Mouse (Mus musculus): ENCODE measurements at regions not wholly inside any gene's neighbourhood (a gene's known extent, or its start where the extent isn't known, plus 50 kb on each side); places are given as distances from the start of the nearest gene placed in this dataset.

DNA sequence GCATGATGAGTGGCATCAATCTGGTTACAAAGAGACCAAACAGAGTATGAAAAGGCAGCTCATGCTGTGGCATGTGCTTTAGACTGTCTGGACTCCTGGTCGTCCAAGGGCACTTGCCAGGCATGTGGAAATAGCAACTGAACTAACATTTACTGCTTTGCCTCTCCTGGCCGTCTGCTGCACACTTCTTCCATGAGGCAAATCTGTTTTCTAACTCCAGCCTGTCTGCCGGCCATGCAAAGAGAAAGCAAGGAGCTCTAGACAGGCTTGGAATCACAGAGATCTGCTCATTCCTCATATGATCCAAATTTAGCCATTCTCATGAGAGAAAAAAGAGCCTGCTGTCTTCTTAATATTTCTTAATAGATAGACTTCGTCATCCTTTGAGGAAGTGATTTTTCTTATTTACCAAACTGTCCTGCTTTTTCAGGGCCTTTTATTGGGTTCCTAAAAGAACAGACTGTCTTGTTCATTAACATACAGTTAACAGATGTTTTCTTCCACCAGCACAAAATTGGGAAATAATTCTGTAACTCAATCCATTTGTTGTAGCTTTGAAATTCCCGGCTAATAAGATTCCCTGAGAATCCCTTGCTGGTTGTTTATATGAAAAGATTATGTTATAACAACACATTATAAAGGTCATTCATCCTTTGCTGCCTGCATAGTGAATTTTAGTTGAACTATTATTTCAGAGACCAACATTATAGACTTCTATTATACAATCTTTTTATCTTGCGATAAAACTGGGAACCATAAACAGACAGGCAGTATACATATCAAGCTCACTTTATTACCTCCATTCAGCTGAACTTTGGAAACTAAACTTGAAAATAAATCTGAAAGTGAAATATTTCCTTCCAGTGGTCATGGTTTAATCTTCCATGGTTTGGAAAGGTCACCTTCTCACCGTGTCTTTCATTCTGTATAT lies 389.2 kb upstream of the Sphkap start:
- Histone ChIP-seq H3K4me1 (ENCODE audit: control insufficient read depth, insufficient read depth, insufficient read length, low read length) (no peaks in the 10 kb centered on the region), H3K27ac (replicated peaks; ENCODE audit: low read depth, low read length) (peak overlapping the region; percentile 1), H3K4me3 (ENCODE audit: insufficient read depth, low read depth, low read length) (no peak overlapping the region)

DNA sequence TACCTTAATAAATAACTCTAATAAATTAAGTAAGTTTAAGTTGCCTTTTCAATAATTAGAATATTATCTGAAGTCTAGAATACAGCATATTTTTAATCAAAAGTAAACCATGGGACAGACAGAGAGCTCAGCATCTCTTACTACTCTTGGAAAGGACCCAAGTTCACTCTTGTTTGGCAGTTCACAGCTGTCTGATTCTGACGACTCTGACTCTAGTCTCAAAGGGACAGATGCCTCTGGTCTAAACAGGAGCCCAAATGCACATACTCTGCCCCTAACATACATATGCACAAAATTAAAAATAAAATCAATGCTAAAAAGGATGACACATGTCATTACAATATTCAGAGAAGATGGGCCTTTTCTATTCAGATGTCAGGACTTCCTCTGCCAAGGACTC lies 369.2 kb upstream of the Sphkap start:
- H3K4me1 ChIP-seq (ENCODE audit: control insufficient read depth, insufficient read depth, insufficient read length, low read length): no peaks in the 10 kb centered on the region
- no peak overlapping the region for H3K4me3 ChIP-seq (ENCODE audit: insufficient read depth, low read depth, low read length)
- no peak overlapping the region for H3K27ac ChIP-seq (replicated peaks; ENCODE audit: low read depth, low read length)

DNA sequence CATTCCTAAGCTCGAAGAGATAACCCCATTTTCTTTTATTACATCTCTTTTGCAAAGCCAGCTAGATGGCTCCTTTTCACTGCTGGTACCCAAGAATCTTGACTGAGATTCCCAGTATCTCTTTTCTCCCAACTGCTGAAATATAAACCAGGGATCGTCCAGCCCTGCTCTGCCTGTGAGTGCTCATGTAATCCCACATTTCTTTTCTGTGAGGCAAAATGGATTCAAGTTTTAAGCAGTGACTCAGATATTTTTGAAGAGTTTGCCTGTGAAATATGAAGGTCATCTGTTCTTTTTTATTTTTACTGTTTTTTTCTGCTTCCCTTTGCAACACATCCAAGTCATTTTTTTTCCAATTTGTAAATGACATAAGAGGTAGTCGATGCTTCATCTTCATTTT lies 363.2 kb upstream of the Sphkap start:
- Histone ChIP-seq H3K4me1 (ENCODE audit: control insufficient read depth, insufficient read depth, insufficient read length, low read length) (no peaks in the 10 kb centered on the region), H3K4me3 (ENCODE audit: insufficient read depth, low read depth, low read length) (no peak overlapping the region), H3K27ac (replicated peaks; ENCODE audit: low read depth, low read length) (no peak overlapping the region)

DNA sequence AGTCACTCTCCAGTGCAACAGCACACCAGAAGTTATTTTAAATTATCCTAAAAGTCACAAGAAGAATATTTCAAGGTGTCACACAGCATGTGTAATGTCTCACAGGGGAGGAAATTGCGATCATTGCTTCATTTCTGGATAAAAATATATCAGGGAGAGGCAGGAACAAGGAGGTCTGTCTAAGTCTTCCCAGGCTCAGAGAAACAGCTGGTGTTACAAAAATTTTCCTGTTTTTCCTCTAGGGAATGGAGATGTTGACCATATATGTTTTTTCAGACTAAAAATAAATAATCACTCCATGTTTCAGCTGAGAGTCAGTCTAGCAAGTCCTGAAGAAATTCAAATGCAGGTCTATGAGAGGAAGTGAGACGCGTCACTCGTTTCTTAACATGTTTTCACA lies 353.5 kb upstream of the Sphkap start:
- no peak overlapping the region for H3K27ac ChIP-seq (replicated peaks; ENCODE audit: low read depth, low read length)
- H3K4me1 ChIP-seq (ENCODE audit: control insufficient read depth, insufficient read depth, insufficient read length, low read length): no peaks in the 10 kb centered on the region
- H3K4me3 ChIP-seq (ENCODE audit: insufficient read depth, low read depth, low read length): no peak overlapping the region

DNA sequence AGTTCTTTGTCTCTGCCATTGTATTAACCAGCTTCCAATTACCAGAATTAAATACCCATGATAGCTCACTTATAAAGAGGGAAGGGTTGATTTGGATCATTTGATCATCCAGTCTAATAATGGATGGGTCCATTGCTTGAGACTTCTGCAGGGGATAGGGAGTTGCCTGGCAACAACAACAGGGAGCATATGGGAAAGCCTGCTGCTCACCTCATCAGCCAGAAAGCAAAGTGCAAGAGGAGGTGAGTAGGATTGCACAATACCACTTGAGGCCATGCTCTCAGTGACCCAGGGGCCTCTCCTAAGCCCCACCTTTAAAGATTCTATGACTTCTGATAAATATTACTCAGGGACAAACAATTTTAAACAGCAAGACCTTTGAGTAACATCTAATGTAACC lies 348.9 kb upstream of the Sphkap start:
- H3K4me3 ChIP-seq (ENCODE audit: insufficient read depth, low read depth, low read length): no peak overlapping the region
- no peaks in the 10 kb centered on the region for H3K4me1 ChIP-seq (ENCODE audit: control insufficient read depth, insufficient read depth, insufficient read length, low read length)
- H3K27ac ChIP-seq (replicated peaks; ENCODE audit: low read depth, low read length): no peak overlapping the region

DNA sequence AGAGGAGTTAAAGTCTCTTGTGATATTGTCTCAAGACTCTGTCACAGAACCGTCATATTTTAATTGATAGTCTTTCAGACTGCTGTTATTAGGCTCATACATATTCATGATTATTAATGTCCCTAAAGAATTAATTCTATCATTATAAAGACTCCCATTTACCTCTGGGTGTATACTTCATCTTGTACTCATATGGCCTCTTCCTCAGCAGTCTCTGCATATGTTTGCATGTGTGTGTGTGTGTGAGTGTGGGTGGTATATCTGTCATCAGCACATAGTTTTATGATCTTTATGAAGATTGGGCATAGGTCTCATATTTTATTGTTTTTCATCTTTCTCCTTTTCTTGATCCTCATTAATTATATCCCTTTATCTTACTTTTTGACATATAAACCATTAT lies 347.3 kb upstream of the Sphkap start:
- H3K4me3 ChIP-seq (ENCODE audit: insufficient read depth, low read depth, low read length): no peak overlapping the region
- H3K4me1 ChIP-seq (ENCODE audit: control insufficient read depth, insufficient read depth, insufficient read length, low read length): no peaks in the 10 kb centered on the region
- no peak overlapping the region for H3K27ac ChIP-seq (replicated peaks; ENCODE audit: low read depth, low read length)

DNA sequence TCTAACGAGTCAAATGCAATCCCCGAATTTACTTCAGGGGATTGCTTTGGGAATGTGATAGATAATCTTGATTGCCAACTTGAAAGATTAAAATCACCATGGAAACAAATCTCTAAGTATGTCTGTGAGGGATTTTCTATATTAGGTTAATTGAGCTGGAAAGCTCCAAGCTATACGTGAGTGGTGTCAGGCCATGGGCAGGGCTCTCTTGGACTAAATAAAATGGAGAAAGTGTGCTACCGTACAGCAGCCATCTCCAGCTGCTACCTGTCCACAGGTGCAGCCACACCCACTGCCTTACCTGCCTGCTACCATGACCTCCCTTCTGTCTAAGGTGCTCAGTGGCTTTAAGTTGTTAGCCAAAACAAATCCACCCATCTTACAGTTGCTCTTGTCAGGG lies 345.0 kb upstream of the Sphkap start:
- Histone ChIP-seq H3K4me1 (ENCODE audit: control insufficient read depth, insufficient read depth, insufficient read length, low read length) (no peaks in the 10 kb centered on the region), H3K4me3 (ENCODE audit: insufficient read depth, low read depth, low read length) (no peak overlapping the region), H3K27ac (replicated peaks; ENCODE audit: low read depth, low read length) (no peak overlapping the region)

DNA sequence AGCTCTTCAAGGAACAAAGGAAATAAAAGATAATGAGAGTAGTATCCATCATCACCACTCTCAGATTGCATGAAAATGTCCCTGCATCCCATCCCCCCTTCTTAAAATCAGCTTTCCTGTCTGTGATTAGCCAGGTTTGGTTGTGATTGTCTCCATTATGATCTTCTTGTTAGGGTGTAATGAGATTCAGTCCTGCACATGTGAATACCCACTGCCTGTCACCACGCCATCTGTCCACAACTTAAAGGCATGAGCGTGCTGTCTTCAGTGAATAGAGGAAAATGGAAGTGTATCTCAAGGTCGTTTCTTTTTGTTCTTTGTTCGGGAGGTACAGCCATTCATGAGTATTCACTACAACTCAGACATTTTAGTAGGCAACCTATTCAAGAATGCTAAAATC lies 341.0 kb upstream of the Sphkap start:
- H3K4me1 ChIP-seq (ENCODE audit: control insufficient read depth, insufficient read depth, insufficient read length, low read length): no peaks in the 10 kb centered on the region
- H3K4me3 ChIP-seq (ENCODE audit: insufficient read depth, low read depth, low read length): no peak overlapping the region
- H3K27ac ChIP-seq (replicated peaks; ENCODE audit: low read depth, low read length): no peak overlapping the region

DNA sequence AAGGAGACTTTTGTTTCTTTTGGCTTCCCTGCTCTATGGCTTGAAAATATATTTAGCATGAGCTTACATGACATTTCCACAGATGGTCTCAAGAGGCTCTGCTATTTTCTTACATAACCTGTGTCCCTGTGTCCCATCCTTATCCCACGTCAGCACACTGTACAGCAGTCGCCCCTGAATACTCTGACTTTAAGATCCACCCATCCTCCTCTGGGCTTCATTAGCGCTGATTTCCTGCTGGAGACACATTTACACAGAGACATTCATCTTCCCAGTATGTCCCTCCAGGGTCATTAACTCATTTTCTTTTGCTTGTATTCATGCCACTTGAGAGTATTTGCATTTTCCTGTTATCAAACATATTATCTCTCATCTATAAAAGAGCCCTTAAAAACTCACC lies 340.1 kb upstream of the Sphkap start:
- H3K27ac ChIP-seq (replicated peaks; ENCODE audit: low read depth, low read length): no peak overlapping the region
- no peaks in the 10 kb centered on the region for H3K4me1 ChIP-seq (ENCODE audit: control insufficient read depth, insufficient read depth, insufficient read length, low read length)
- H3K4me3 ChIP-seq (ENCODE audit: insufficient read depth, low read depth, low read length): no peak overlapping the region

DNA sequence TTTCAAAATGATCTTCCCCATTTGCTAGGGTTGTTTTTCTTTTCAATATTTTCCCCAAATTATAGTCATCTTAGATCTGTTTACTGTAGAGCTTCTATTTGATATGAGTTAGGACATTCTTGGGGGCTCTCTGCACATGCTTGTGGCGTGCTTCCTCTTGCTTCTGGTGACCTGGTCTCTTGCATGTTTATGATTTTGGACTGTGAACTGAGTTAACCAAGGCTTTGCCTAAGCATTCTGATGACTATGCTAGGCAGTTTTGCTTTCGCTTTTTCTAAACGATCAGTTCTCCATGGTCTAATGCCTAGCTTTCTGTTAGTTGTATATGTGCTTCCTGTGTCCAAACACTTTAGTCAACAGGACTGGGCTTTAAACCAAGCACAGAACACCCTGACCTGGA lies 339.4 kb upstream of the Sphkap start:
- Histone ChIP-seq H3K27ac (replicated peaks; ENCODE audit: low read depth, low read length) (peak overlapping the region; percentile 4), H3K4me1 (ENCODE audit: control insufficient read depth, insufficient read depth, insufficient read length, low read length) (no peaks in the 10 kb centered on the region)

DNA sequence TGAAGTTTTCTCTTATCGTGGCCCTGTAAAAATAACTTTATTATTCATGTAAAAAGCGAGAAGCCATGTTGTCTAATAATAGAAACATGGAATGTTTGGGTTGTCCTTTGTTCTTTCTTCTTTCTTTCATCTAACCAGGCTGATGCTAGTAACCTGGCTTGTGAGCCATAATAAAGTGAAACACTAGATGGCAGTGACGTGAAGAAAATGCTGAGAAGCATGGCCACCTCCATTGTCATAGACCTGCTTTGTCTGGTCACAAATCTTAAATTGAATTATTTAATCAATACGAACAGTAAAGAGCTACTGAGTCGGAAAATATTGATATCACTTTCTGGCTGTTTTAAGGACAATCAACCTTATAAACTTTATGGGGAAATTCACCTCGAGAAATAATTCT lies 338.0 kb upstream of the Sphkap start:
- no peak overlapping the region for H3K4me3 ChIP-seq (ENCODE audit: insufficient read depth, low read depth, low read length)
- no peak overlapping the region for H3K27ac ChIP-seq (replicated peaks; ENCODE audit: low read depth, low read length)
- H3K4me1 ChIP-seq (ENCODE audit: control insufficient read depth, insufficient read depth, insufficient read length, low read length): no peaks in the 10 kb centered on the region

More for the DNA sequence above, 339.4 kb upstream of the Sphkap start:
- no peak overlapping the region for H3K4me3 ChIP-seq (ENCODE audit: insufficient read depth, low read depth, low read length)

DNA sequence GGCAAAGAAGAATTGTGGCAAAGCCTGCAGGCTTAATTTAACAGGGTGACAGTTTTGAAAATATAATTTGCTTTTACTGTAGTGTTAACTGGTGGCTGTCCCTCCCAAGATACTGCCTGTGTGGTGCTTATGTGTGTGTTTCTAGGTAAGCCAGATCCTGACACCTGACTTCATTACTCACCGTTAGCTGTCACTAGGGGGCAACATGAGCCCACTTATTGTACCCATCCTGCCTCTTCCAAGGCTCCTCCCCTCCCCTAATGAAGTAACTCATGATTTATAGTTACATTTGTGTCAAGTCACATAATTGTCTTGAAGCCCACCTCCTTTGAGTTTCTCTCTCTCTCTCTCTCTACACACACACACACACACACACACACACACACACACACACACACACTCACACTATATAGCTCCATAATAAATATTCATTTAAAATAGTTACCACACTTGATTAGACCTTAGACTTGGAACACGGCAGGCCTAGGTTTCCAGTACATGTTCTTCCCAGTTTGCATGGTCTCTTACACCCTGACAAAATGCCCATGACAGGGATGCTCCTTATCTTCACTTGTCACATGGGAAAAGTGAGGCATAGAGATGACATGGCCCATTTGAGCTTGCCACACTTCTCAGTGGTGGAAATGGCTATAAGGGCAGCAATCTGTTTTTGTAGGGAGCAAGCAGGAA lies 328.6 kb upstream of the Sphkap start:
- Histone ChIP-seq H3K4me3 (ENCODE audit: insufficient read depth, low read depth, low read length) (no peak overlapping the region), H3K4me1 (ENCODE audit: control insufficient read depth, insufficient read depth, insufficient read length, low read length) (no peaks in the 10 kb centered on the region), H3K27ac (replicated peaks; ENCODE audit: low read depth, low read length) (no peak overlapping the region)

DNA sequence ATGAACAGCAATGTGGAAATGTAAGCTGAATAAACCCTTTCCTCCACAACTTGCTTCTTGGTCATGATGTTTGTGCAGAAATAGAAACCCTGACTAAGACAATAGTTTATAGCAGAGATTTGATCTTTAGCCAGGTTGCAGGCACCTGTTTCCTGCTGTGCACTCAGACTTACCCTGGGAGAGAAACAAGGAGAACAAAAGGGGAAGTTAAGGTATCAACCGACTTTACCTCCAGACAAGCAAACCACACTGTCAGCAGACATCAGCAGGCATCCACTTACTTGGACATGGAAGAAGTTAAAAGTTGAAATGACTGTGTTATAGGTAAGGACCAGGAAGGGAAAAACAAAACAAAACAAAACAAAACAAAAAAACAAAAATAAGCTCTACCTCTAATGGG lies 323.7 kb upstream of the Sphkap start:
- Histone ChIP-seq H3K27ac (replicated peaks; ENCODE audit: low read depth, low read length) (no peak overlapping the region), H3K4me3 (ENCODE audit: insufficient read depth, low read depth, low read length) (no peak overlapping the region), H3K4me1 (ENCODE audit: control insufficient read depth, insufficient read depth, insufficient read length, low read length) (no peaks in the 10 kb centered on the region)

DNA sequence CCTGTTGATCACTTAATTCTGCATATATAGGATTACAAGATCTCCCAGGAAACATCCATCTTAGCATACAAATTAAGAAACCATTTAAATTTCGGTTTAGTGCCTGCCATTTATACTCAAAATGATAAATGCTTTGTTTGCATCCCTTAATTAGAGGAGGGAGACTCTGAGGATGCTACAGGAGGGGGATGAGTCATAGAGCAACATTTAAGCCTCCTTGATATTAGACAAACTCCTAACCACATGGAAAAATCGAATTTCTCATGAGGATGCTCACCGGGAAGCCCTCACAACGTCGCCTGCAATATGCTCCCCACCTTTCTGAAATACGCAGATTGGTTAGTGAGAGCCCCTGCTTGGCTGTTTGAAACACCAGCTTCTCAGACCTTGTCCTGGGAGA lies 320.8 kb upstream of the Sphkap start:
- Histone ChIP-seq H3K27ac (replicated peaks; ENCODE audit: low read depth, low read length) (no peak overlapping the region), H3K4me1 (ENCODE audit: control insufficient read depth, insufficient read depth, insufficient read length, low read length) (no peaks in the 10 kb centered on the region), H3K4me3 (ENCODE audit: insufficient read depth, low read depth, low read length) (no peak overlapping the region)

DNA sequence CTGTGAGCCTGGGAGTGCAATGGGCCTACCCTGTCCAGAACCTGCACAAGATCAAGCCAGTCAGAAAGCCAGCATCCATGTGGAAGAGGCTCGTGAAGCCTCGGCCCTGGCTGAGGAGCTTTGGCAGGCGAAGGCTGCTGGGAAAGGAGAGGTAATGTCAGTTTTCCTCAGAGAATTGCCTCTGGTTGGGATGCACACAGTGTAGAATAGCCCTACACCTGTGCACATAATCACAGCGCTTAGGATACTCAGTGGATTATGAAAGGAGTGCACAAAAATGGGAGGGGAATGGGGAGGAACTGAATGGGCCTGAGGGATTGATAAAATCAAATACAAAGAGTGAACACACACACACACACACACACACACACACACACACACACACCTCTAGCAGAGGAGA lies 319.9 kb upstream of the Sphkap start:
- Histone ChIP-seq H3K4me1 (ENCODE audit: control insufficient read depth, insufficient read depth, insufficient read length, low read length) (no peaks in the 10 kb centered on the region), H3K4me3 (ENCODE audit: insufficient read depth, low read depth, low read length) (no peak overlapping the region), H3K27ac (replicated peaks; ENCODE audit: low read depth, low read length) (no peak overlapping the region)

DNA sequence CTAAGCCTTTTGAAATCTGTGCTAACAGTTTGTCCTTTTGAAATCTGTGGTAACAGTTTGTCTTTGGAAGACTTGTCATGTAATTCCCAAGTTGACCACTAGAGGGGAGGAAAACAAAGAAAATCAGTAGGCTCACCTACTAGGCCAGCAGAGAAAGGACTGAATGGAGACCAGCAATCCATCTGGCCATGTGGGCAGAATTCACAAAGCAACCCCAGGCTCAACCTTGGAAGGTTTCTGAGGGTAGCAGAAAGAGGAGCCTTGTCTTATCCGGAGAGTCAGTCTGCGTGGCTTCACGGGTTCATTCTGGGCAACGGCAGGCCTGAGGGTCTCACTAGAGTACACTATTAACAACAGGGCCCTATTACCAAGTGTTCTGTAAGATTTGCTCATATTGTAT lies 319.2 kb upstream of the Sphkap start:
- Histone ChIP-seq H3K4me1 (ENCODE audit: control insufficient read depth, insufficient read depth, insufficient read length, low read length) (no peaks in the 10 kb centered on the region), H3K27ac (replicated peaks; ENCODE audit: low read depth, low read length) (no peak overlapping the region), H3K4me3 (ENCODE audit: insufficient read depth, low read depth, low read length) (no peak overlapping the region)

Measured in brown adipose tissue, adult 24 weeks (tissue).